ENCODE assay signal across 8 mouse cellular contexts in the genomic region with DNA sequence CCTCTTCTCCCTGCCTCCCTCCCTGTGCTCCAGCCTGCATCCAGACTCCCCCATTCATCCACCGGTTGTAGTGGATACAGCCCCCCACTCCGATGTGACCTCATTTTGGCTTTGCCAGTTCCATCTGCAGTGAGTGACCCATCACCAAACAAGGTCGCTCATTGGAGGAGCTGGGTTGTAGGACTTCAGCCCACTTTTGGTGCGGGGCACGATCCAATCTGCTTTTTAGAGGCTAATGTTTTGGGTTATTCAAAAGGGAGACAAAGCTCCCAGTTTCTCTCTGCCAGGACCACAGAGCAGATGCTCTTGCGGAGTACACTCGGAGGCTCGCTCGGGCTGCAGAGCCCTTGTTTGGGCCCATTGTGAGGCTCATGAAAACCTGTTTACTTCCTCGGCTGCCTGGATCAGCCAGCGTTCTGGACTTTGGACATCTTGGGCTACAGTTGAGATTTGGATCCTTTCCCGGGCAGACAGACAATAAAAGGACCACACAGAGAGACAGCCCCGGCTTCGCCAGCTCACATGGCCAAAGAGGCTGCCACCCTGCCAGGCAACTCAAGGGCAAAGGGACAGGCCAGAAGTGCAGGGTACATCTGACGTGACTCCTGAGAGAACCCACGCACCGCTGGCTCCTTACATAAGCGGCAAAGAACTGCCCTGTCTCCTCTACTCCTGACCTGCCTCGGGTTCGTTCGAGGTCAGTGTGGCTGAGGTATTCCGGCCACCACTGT.
DNase-seq lines count a peak whose midpoint lies in the region; ATAC-seq and TF ChIP-seq lines count a peak whose summit lies in the region.

No protein-coding gene starts in this region.

- TF ChIP-seq CTCF in lung, embryonic 14.5 days (IDR thresholded peaks at IDR 0.05; ENCODE audit: low read depth) = no peak
- no peak for TF ChIP-seq CTCF in lung, adult 2 months (IDR thresholded peaks at IDR 0.05; ENCODE audit: insufficient read depth, low read length)

- TF ChIP-seq POLR2A in lung, adult 2 months (IDR thresholded peaks at IDR 0.05; ENCODE audit: borderline replicate concordance, extremely low read depth, low read depth, low read length) = no peak

- H3K9ac ChIP-seq in lung, embryonic 14.5 days = no peak overlapping the region
- H3K9ac ChIP-seq in forebrain, embryonic 14.5 days (ENCODE audit: low read length) = no peak overlapping the region
- H3K9ac ChIP-seq in hindbrain, embryonic 15.5 days = no peak overlapping the region

- DNase-seq in lung, embryonic 14.5 days = peak; percentile 62
- no peak for DNase-seq in lung, adult 2 months
- peak; percentile 87 for DNase-seq in forebrain, embryonic 14.5 days (ENCODE audit: low spot score)
- DNase-seq in layer of hippocampus, postnatal 25 days (ENCODE audit: extremely low spot score in 1 of 2, low spot score in 1 of 2) = peak; percentile 28 to 42
- peak; percentile 25 for DNase-seq in ovary, postnatal 14 days (ENCODE audit: low spot score)
- no peak for DNase-seq in urinary bladder, postnatal 10 days (ENCODE audit: low spot score)
- no peak for DNase-seq in thymus, postnatal 36 days

- H3K27me3 ChIP-seq in lung, embryonic 14.5 days (ENCODE audit: insufficient read depth, low read length) = no peaks in the 10 kb centered on the region
- H3K27me3 ChIP-seq in forebrain, embryonic 14.5 days (replicated peaks; ENCODE audit: control insufficient read depth, insufficient read depth, low read length) = no peaks in the 10 kb centered on the region
- H3K27me3 ChIP-seq in hindbrain, embryonic 15.5 days = peaks cover 29% of the 10 kb centered on the region

- H3K4me3 ChIP-seq in lung, embryonic 14.5 days (ENCODE audit: low read depth, low read length) = no peak overlapping the region
- no peak overlapping the region for H3K4me3 ChIP-seq in lung, adult 2 months (replicated peaks; ENCODE audit: extremely low read depth, low read depth, low read length)
- H3K4me3 ChIP-seq in forebrain, embryonic 14.5 days (ENCODE audit: low read depth, low read length) = no peak overlapping the region
- no peak overlapping the region for H3K4me3 ChIP-seq in hindbrain, embryonic 15.5 days

- no peaks in the 10 kb centered on the region for H3K36me3 ChIP-seq in lung, embryonic 14.5 days (ENCODE audit: insufficient read depth)
- H3K36me3 ChIP-seq in forebrain, embryonic 14.5 days (ENCODE audit: control insufficient read depth, insufficient read depth, low read length) = no peaks in the 10 kb centered on the region
- no peaks in the 10 kb centered on the region for H3K36me3 ChIP-seq in hindbrain, embryonic 15.5 days

- H3K27ac ChIP-seq in lung, embryonic 14.5 days (ENCODE audit: low read depth) = no peak overlapping the region
- peak overlapping the region; percentile 52 for H3K27ac ChIP-seq in forebrain, embryonic 14.5 days (ENCODE audit: low read depth, low read length)
- H3K27ac ChIP-seq in hindbrain, embryonic 15.5 days (replicated peaks) = peak overlapping the region; percentile 72

- WGBS in lung, embryonic 14.5 days = 61% methylated on average over 22 of the region's 22 CpGs
- WGBS in lung, adult 2 months = 65% methylated on average over 22 of the region's 22 CpGs
- WGBS in forebrain, embryonic 14.5 days = 27% methylated on average over 22 of the region's 22 CpGs
- 41% methylated on average over 22 of the region's 22 CpGs for WGBS in hindbrain, embryonic 15.5 days

- no peaks in the 10 kb centered on the region for H3K9me3 ChIP-seq in lung, embryonic 14.5 days (ENCODE audit: low read depth, low read length)
- H3K9me3 ChIP-seq in forebrain, embryonic 14.5 days (replicated peaks; ENCODE audit: control insufficient read depth, low read length) = no peaks in the 10 kb centered on the region
- no peaks in the 10 kb centered on the region for H3K9me3 ChIP-seq in hindbrain, embryonic 15.5 days

- no peak overlapping the region for H3K4me2 ChIP-seq in lung, embryonic 14.5 days
- no peak overlapping the region; the same call in 1 of the 2 replicates for H3K4me2 ChIP-seq in forebrain, embryonic 14.5 days (ENCODE audit: low read length)
- no peak overlapping the region for H3K4me2 ChIP-seq in hindbrain, embryonic 15.5 days

- no peaks in the 10 kb centered on the region for H3K4me1 ChIP-seq in lung, embryonic 14.5 days (ENCODE audit: insufficient read depth)
- H3K4me1 ChIP-seq in lung, adult 2 months (ENCODE audit: control insufficient read depth, insufficient read depth, low read length) = no peaks in the 10 kb centered on the region
- H3K4me1 ChIP-seq in forebrain, embryonic 14.5 days (ENCODE audit: control insufficient read depth, insufficient read depth, low read length) = peaks cover 29% of the 10 kb centered on the region
- peaks cover 27% of the 10 kb centered on the region for H3K4me1 ChIP-seq in hindbrain, embryonic 15.5 days (replicated peaks)

- 0 out of 2 replicates have a peak, but pooled peaks have one; percentile 6 for ATAC-seq in lung, embryonic 14.5 days (ENCODE audit: insufficient read depth)
- ATAC-seq in forebrain, embryonic 14.5 days = peak; percentile 76
- ATAC-seq in hindbrain, embryonic 15.5 days (ENCODE audit: low FRiP score, low read depth) = peak; percentile 87

Comparison
In these comparisons a context has a peak if more than half of its experiments do, and no peak if none do; other contexts are left out.
1. DNase-seq: peak in lung, embryonic 14.5 days (single experiment), forebrain, embryonic 14.5 days (single experiment), layer of hippocampus, postnatal 25 days (2 of 2) and ovary, postnatal 14 days (single experiment); none in lung, adult 2 months (single experiment), urinary bladder, postnatal 10 days (single experiment) and thymus, postnatal 36 days (0 of 2).
2. ATAC-seq: peak in every context shown above with its lines; median percentile 87 in hindbrain, embryonic 15.5 days; 76 in forebrain, embryonic 14.5 days; 6 in lung, embryonic 14.5 days.